Mouse (Mus musculus) left cerebral cortex, postnatal 14 days (tissue): ENCODE measurements at regions not wholly inside any gene's neighbourhood (a gene's known extent, or its start where the extent isn't known, plus 50 kb on each side); places are given as distances from the start of the nearest gene placed in this dataset.

ENCODE experiments used
- DNase-seq, 2 experiments: peaks; one replicate each; pipeline ENCODE4 v3.0.0; 2021 to 2022; ENCODE audit warnings: low spot score in 2 of 2, mixed read lengths in 1 of 2
- intact Hi-C: fragments of 180-260 bp; cut with DNase I; formaldehyde crosslinking; loops from one replicate; pipeline ENCODE4 v1.15.1; 2025

DNA sequence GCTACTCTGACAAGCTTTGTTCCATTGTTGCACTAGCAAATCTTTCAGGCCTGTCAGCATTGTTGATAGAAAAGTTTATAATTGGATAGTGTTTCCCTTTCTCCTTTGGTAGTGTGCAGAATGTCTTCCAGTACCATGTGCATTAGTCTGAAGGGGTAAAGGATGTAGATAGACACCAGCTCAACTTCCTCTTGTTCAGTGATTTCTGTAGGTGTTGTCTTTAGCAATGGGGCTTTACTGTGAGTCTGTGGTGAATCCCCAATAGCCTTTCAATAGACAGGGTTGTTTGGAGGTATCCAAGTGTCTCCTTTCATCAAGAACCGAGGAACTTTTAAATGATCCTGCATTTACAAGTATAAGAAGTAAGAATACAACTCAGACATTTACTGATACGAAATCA lies 311.0 kb downstream of the Otol1 start:
- DNase-seq = no peak
- intact Hi-C loops = no loop called here

DNA sequence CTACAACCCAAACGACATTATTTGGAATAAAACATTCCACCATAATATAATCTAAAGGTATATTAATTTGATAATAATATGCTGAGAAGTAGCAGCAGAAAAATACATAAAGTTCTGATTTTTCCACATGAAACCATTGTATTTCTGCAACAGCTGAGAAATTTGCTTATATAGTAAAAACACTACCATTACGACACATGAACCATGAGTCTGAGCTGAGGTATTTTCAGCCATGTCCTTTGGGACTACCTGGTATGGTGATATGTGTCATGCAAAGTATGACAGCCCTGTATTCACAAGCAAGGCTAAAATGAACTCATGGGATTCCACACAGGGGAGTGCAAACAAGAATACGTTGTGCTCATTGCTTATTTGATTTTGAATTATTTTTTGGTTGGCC lies 311.7 kb downstream of the Otol1 start:
- intact Hi-C loops = no loop called here

DNA sequence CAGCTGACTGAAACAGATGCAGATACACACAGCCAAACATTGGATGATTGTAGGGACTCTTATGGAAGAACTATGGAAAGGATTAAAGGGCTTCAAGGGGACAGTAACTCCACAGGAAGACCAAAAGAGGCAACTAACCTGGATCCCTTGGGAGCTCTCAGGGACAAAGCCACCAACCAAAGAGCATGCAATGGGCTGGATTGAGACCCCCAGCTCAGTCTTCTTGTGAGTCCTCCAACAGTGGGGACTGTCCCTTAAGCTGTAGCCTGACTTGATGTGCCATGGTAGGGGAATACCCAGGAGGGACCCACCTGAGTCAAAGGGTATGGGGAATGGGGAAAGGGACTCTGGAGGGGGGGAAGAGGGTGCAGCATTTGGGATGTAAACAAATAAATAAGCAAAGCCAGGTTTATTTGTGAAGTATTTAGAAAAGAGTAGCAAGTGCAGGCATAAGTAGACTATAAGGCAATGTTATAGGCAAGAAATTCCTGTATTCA lies 313.8 kb downstream of the Otol1 start:
- intact Hi-C loops = no loop called here
- no peak for DNase-seq

More for the DNA sequence above, 311.7 kb downstream of the Otol1 start:
- no peak for DNase-seq

DNA sequence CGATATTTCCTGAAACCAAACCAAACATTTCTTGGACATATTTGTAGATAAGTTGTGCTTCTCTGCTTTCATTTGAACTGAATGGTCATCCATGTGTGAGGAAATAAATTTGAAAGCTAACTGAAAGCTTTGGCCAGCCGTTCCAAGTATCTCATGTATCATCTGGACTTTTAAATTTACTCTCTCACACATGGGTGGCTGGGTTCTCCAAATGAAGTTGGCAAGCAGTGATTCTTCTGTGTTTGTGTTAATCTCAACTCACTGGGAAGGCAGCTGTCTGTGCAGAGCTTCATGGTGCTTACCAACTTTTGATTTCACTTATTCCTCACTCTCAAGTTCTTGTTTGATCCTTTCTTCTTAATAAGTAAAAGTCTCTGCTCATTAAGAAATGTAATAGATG lies 317.3 kb downstream of the Otol1 start:
- DNase-seq = no peak
- intact Hi-C loops = no loop called here
